Mouse (Mus musculus) ES-Bruce4 (cell line): ENCODE data around the gene Rbm4b.

Experiments
- CTCF ChIP-seq: IDR thresholded peaks from one replicate; pipeline ENCODE4 v1.8.1; 2011; ENCODE audit warnings: low read depth, low read length
- EP300 ChIP-seq: IDR thresholded peaks from 2 replicates; pipeline ENCODE4 v1.6.1; 2011; ENCODE audit warnings: low read depth, low read length; ENCODE audit not compliant: insufficient read depth
- POLR2A ChIP-seq: IDR thresholded peaks from one replicate; pipeline ENCODE4 v1.8.1; 2011; ENCODE audit warnings: low read length; ENCODE audit not compliant: insufficient read depth

DNA sequence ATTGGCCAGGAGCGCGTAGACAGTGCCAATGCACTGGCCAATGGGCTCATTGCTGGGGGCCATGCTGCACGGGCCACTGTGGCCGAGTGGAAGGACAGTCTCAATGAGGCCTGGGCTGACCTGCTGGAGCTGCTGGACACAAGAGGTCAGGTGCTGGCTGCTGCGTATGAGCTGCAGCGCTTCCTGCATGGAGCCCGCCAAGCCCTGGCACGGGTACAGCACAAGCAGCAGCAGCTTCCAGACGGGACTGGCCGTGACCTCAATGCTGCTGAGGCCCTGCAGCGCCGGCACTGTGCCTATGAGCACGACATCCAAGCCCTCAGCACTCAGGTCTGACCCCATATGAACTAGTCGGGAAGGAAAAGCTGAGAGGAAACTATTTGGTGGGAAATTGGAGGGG is 9.7 kb upstream of the Rbm4b start:
- TF ChIP-seq CTCF: no peak
- TF ChIP-seq POLR2A: no peak
- no peak for TF ChIP-seq EP300
